Mouse (Mus musculus): ENCODE data around the gene Pcnx3.

- no peak for TF ChIP-seq GATA1 (IDR thresholded peaks at IDR 0.05; ENCODE audit: borderline replicate concordance, low read length)
- TF ChIP-seq FLI1 (IDR thresholded peaks at IDR 0.05; ENCODE audit: low read length), result no peak
Observed at GRCm38 (mm10) chr19:5695849-5696462, 7.2 kb upstream of the Pcnx3 start.

Measured in megakaryocyte, embryonic 14.5 days (primary cell).